Mouse (Mus musculus) thymus, postnatal 0 days (tissue): Measurements from ENCODE around the gene Clca2. TPM values are rescaled to one million over a fixed set of nuclear protein-coding genes. Genes with fewer than 3 reads are reported as not detected.

Experiments used
- DNase-seq: peaks from one replicate; pipeline ENCODE4 v3.0.0-alpha.2; 2015; ENCODE audit warnings: low spot score
- polyA plus RNA-seq: library from polyadenylated mRNA; unstranded; fragments of >200 nt; fragmentation: Nextera tagmentation; extraction: Ambion mirVana; gene quantifications from 2 replicates; pipeline ENCODE4 v1.2.1, GENCODE M21; 2015

Clca2 gene
- polyA plus RNA-seq = 1.3 and 1.4 TPM in 2 replicates

DNA sequence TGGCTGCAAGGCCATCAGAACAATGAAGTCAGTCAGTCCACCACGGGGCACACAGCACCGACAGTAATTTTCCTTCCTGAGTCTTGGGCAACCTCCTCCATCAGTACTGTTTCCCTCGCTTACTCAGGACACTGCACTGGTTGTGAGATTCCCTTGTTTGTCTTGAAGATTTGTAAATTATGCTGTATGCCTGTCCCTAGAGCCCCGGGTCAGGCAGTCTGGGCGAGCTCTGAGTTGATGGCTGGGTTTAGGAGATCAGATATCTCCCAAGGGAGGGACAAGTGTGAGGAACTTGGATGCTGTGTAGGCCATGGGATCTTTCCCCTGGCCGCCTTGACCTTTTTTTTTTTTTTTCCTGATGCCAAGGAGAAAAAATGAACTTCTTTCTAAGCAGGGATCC lies at the start of gene Clca2:
Clca2 (minus strand) TSS at position 153 of the 400 bp plus-strand sequence.
- DNase-seq = no peak

DNA sequence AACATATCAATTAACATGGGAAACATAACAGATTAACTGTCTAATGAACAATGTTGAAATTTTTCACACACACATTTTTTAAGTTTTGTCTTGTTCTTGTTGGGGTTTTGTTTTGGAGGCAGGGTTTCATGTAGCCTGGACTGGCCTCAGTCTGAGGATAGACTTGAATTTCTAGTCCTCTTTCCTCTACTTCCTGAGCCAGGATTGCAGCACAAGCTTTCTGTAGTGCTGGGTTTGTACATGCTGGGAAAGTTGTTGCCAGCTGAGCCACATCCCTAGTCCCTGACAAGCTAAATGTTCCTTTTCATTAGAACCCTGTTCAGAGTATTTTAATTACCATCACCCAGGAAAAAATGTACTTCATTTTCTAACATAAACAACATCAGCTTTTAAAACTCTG lies 48.7 kb upstream of the Clca2 start:
- DNase-seq = no peak

DNA sequence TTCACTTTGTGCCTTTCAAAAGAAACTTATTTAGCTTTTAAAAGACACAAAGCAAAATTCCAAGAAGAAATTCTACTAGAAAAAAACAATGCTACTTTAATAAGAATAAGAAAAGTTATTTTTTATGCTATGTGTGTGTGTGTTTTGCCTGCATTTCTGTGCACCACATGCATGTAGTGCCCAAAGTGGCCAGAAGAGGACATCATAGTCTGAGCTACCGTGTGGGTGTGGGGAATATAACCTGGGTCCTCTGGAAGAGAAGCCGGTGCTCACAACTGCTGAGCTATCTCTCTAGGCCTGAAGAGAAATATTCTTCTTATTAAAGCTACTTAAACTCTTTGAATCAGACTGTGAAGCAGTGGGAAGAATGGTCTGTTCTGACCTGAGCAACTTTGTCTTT lies 48.2 kb upstream of the Clca2 start:
- no peak for DNase-seq

DNA sequence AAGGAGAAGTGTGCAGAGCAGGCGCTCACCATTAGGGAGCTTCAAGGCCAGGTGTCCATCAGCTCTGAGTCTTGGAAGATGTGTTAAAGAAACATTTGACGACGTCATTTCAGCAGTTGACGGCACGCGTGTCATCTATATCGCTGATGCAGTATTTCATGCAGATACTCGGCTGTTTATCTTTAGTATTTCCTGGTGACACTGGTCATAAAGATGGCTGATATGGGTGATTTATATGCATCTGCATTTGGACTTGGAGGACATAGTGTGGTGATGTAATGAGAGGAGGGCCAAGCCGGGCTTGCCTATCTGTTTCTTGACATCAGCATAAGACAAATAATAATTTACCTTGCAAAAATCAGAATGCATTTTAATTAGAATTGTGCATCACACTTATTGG lies 47.6 kb upstream of the Clca2 start:
- DNase-seq = no peak

DNA sequence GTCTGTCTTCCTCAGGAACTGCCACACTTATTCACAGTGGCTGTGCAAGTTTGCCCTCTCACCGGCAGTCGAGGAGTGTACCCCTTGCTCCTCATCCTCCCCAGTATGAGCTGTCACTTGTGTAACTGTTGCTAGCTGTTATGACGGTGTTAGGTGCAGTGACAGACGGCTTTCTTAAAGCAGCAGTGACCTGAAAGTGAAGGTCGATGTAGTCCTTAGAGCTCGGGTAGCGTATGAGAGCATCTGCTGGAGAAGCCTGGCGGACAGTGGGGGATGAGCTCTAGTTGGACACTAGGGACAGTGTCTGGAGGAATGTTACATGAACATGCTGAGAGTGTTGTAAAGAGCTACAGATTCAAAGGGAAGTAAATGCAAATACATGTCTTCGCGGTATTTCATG lies 44.6 kb upstream of the Clca2 start:
- no peak for DNase-seq

DNA sequence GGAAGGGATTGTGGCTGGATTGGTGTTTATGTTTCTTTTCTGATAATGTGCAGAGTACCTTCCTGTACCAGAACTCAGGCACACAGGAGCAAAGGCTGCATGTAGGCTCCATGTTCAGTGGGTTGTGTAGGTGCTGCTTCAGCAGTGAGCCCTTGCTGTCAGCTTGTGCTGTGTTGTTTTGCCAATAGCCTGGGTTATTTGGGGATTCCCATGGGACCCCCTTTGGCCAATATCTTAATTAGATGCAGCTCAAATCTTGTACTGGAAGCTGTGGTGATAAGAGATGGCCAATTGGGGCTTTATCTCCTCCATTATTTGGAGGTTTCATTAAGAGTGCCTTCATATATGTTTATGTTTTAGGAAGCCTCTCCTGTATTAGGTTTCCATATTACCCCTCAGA lies 43.7 kb upstream of the Clca2 start:
- DNase-seq = no peak

DNA sequence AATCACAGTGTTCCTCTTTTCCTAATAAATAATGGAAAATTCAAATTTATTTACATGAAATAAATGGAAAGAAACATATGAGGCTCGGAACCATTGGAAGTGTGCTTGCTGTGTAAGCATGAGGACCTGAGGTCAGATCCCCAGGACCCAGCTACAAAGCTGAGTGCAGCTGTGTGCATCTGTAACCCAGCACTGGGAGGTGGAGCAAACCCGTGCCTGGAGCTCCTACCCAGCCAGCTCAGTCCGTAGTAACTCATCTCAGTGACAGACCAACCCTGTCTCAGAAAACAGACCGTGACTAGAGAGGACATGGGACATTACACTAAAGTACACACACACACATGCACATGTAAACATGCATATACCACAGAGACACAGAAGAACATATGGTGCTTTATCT lies 41.0 kb upstream of the Clca2 start:
- no peak for DNase-seq

DNA sequence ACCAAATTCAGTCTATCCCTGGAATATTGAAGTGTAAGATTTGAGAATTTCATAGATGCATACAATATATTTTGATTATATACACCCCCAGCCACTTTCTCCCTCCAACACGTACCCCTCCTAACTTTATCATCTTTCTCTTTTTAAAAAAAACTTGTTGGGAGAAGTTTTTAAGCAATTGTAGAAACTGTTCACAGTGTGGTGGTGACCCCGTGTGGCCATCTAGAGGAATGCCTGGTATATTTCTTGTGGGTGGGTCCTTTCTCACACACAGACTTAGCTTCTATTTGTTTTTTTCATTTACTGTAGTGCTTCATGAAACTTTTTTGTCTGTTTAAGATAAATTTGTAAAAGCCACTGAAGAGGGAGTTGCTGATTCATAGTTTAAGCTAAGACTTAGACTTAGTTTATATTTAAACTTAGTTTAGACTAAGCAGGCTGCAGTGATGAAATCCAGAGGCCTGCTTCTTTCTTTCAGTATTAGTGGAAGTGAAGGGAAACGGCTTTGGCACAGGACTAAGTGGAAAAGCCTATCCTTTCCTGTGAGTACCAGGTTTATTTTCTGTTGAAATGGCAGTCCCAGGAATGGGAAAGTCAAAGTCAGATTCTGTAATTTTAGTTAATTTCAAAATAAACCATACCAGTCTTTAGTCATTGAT lies 32.1 kb upstream of the Clca2 start:
- peak; percentile 43 for DNase-seq

DNA sequence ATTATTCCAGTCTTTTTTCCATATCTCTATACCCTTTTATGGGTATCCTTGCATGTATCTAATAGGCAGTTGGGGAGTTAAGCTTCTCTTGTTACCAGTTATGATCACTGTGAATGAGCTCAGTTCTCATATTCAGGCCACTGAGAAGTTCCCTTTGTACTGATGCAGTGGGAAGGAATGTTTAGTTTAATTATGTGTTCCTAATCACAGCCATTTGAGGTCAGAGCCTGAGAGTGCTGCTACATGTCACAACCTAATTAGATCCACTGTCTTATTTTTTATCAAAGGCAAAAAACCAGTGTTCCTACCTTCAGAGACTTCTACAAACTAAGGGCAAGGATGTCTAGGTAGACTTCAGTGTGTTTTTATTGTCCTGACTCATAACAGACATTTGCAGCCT lies 30.1 kb upstream of the Clca2 start:
- DNase-seq = no peak

DNA sequence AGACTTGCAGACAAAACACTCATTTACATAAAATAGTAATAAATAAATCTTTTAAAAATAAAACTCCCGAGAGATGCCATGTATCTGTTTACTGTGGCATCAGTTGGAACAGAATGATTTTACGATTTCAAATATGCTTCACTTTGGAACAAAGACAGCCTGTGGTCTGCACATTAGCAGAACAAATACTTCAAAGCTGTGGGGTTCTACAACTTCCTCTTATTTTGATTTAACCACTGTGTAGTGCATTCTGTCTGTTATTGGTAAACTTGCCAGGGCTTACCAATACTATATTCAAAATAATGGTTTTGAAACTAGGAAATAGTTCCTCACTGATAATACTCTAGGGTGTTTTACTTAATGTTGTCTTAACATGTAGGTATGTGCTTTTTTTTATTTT lies 27.4 kb upstream of the Clca2 start:
- no peak for DNase-seq

DNA sequence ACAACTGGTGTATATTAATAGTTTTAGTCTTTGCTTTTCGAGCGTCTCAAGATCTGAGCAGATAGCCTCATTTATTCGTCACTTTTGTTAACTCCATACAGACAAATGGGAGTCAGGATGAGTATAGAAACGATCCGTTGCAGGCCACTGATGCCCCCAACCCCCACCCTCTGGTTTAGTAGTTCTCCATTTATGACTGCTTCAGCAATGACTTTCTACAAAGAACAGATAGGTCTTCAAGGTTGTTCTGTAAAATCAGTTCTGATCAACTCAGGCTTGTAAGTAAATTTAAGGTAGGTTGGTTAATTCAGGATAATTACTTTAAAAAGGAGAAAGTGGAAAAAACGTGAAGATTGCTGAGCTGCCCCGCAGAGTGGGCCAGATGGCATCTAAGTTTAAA lies 20.2 kb upstream of the Clca2 start:
- DNase-seq = no peak

DNA sequence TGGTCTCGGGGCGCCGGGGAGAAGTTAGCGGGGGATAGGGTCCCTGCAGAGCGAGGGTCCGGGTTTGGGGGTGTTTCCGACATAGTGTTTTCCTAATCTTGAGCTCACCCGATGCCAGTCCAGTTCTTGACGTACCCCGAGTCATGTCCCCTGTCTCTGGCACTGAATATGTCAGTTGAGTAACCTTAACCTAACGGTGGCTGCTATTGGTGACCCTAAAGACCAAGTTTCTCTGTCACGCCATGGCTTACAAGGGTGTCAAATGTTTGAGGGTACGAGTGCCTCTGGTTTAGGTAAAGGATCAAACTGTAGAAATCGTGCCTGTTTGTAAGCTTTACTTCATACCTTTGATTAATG lies 19.7 kb upstream of the Clca2 start:
- no peak for DNase-seq

DNA sequence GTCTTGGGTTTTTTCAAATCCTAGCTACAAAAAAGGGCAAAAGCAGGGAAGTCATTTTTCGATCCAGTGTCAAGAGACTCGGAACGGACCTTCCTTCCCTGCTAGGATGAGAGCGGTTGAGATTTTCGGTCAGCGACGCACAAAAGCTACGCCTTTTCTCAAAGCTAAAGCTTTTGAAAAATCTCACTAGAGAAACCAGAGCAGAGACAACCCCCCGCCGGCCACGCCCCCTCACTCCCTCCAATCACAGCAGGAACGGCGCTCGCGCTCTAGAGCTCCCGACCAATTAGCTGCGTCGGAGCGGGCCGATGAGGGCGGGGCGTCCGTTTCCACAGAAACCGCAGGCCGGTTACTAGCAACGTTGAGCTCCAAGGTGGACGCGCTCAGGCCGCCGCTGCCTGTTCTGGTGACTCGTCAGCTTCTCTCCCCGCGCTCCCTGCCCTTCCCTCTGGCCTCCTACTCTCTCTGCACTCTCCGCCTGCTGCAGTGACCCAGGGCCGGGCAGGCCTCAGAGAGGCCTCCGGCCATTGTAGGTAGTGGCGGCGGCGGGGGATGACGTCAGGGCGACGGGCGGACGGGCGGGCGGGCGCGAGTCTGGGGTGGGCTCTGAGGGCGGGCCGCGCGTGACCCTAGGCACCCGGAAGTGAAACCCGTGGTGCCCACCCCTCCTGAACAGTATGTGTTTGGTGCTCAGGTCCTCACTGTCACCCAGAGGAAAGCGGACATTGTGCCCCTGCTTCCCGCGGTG lies 19.2 kb upstream of the Clca2 start, which contains the start of gene Odf2l:
Odf2l (plus strand) TSS at position 335 of the 748 bp plus-strand sequence.
- peak; percentile 97 for DNase-seq

DNA sequence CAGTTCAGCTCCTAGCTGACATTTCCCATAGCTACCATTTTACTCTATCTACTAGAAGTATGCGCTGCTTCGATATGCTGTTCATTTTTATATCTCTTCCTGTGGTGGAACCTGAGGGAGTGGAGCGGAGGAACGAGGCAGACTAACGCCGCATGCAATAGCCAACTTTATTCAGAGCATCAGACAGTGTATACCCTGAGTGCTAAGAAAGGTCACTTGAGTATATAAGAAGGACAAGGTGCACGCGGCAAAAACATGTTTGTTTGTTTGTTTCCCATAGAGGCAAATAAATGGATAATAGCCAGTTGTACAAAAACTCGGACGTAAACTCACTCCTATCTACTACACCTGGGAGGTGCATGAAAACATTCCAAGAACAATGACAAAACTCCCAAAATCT lies 18.4 kb upstream of the Clca2 start:
- DNase-seq = no peak

DNA sequence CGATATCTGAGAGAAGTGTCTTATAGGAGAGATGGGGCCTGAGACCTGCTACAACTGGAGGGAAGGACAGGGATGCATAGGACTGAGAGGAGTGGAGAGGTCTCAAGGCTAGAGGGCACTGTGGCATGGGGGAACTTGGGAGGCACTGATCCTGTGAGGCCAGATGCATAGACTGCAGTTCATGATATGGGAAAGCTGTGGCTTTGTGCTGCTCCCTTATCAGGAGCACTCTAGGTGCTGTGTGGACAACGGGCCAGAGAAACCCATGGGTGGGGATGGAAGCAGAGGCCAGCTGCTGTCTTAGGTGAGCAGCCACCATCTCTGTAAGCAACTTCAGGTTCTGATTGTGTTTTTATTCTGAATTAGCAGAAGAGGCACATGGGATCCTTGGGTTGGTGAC lies 15.9 kb upstream of the Clca2 start:
- no peak for DNase-seq

DNA sequence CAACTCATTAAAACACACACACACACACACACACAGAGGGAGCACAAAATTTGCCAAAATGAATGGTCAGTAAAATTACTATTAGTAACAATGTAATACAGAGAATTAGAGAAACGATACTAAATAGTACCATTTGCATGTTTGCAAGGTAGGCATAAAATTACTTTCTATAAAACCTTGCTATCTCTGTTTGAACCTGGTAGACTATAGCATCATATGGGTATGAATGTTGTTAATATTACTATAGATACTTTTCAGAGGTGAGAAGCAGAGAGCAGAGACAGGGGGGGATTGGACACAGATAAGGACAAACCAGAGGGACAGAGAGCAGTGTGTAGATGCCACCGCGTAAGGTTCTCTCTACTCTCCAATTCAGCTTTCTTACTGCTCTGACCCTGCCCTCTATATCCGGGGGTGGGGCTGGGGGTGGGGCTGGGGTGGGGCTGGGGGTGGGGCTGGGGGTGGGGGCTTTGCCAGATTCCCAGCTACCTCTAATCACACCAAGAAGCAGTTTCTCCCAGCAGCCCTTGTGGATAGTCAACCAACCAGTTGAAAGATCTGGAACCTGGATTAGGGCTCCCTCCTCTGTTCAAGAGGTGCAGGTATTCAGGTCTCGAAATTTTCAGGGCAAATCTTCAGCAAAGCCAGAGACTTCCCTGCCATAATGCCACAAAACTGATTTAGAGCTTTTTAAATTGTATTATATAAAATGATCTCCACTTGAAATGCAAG lies 6.7 kb upstream of the Clca2 start:
- DNase-seq = no peak

DNA sequence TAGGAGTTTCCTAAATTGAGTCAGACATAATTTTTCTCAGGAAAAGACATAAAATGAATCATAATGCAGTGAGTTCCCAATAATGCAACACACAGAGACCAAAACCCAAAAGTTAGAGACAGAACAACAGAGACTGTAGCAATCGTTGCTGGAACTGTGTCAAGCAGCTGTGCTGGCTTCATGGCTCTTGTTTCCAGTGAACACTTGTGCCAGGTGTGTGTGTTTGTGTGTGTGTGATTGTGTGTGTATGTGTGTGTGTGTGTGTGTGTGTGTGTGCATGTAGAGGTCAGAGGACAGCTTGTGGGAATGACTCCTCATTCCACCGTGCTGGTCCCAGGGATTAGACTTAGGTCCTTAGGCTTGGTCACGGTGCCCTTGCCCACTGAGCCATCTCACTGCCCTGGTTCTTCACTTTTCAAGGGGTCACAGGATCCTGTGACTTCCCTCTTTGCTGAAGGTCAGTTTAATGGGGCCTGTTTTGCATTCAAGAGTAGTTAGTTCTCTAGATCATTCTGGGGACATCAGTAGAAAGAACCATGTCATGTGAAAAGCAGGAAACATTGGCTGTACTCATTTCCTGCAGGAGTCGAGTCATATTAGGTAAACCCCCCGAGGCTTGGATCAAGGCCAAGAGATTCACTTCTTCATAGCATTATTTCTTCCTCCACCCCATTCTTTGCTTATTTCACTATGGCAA lies 6.0 kb upstream of the Clca2 start:
- DNase-seq = no peak

DNA sequence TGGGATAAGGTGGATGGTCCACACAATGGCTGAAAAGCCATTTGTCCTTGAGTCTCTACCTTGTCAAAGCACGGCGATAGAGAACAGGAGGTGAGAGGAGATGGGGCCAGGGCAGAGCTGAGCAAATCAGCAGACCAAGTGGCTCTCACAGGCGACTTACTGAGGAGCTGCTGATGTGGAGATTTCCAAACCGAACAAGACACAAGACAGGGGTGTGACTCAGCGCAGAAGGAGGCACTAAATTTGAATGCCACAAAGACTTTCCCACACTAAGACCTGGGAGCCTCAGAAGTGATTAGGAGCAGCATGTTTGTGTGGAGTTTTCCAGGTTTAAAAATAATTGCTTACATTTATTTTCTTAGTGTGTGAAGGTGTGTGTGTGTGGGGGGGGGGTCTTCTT lies 4.5 kb upstream of the Clca2 start:
- DNase-seq = no peak

DNA sequence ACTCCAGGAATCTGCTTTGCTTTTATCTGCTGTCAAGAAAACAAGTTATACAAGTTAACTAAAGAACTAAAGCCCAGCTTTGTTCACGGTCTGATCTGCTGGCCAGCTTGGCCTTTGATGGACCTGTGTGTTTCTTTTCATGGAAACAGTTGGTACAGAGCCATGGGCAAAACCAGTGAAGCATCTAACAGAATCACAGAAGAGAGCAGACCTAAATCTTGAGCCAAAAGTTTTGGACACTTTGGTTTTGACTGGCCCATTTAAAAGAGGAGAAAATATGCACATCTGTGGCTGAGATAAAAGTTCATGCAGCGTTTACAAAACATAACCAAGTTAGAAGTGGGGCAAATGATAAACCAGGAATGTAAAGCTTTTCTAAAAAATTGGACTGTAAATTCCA lies 4.1 kb upstream of the Clca2 start:
- DNase-seq = no peak

DNA sequence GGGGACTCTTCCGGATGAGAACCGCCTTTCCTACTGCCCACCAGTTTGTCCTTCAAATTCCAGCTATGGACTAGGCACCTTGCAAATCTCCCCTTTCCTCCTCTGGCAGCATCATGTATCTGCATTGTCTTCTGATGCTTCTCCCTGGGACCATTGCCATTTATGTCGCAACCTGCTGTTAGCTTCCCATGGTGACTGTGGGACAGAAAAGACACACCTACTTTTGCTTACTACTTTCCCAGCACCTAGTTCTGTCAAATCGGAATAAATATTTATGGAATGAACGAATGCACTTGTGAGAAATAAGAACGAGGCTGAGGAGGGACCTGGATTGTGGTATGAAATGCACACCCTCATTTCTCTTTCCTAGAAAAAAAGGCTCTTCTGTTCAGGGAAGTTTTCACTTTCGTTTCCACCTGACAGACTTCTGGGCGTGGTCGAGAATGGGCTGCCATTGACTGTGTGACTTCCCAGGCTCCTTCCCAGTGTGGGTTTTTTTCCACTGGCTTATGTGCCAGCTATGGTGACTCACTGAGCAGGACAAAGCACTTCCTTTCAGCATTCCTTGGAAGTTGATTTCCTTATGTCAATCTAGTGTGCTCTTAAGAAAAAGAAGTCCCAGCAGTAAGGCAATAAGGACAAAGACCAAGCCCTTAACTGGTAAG lies 2.8 kb upstream of the Clca2 start:
- DNase-seq = no peak

DNA sequence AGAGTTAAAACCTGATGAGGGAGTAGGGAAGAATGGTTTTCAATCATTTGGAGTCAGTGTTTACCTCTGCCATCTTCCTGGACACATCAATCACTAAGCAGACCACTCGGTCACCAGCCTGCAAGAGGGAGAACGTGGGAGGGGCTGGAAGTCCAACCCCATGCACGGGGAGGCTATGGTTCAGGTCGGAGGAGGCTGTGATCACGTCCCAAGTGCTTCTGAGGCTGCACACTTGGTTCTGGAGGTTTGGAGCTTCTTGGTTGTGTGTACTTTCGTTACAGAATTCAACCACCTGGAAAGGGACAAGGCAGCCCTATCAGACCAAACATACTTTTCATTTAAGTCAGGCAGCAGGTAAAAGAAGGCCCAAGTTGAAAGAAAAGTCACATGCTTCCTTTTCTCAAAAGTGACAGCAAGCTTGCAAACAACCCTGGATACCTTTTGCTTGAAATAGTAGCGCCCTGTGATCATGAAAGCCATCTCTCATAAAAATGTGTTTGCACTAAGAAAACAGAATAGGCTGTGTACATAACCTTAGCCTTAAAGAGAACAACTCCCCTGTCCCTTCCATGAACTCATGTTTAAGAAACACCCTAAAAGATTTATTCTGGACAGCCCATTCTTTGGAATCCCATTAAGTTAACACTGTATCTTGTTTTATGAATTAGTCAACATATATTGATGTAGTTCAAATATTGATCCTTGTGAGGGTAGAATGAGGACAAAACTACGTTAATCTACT lies 11.2 kb downstream of the Clca2 start:
- DNase-seq = no peak
